8 mouse cellular contexts compared by ENCODE assay signal in the genomic region with DNA sequence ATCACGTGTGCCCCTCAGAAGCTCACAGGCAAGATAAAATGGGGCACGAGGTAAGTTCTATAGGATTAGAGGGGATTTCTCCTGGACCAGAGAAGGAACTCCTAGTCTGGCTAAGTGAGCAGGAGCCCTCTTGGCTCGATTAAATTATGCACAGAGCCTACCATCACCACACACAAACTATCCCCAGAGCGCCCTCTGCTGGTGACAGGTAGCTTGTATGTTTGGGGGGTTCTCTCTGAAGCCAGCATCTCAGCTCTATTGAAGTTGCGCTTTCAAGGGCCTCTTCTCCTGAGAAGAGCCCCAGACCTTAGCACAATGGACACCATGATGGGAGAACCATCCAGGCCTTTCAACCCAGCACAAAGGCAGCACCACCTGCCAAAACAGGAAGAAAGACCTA.
DNase-seq lines count a peak whose midpoint lies in the region; ATAC-seq and TF ChIP-seq lines count a peak whose summit lies in the region.

No protein-coding gene starts in this region.

- no peak overlapping the region for H3K9ac ChIP-seq in liver, embryonic 14.5 days (replicated peaks)

- no peaks in the 10 kb centered on the region for H3K9me3 ChIP-seq in liver, embryonic 14.5 days (ENCODE audit: control insufficient read depth, low read length)

- TF ChIP-seq CTCF in liver, embryonic 14.5 days (IDR thresholded peaks at IDR 0.05; ENCODE audit: low read depth): peak; percentile 73

- no peak overlapping the region for H3K4me2 ChIP-seq in liver, embryonic 14.5 days (ENCODE audit: low read depth)

- no peak for ATAC-seq in liver, embryonic 14.5 days (ENCODE audit: insufficient read depth)

- H3K36me3 ChIP-seq in liver, embryonic 14.5 days (replicated peaks; ENCODE audit: control insufficient read depth, insufficient read depth, low read depth): no peaks in the 10 kb centered on the region

- DNase-seq in B cell, adult 2 months: peak; percentile 34
- DNase-seq in adipocyte (ENCODE audit: low spot score): peak; percentile 5
- peak; percentile 63 to 81 for DNase-seq in cerebellum, postnatal 4 days (ENCODE audit: low spot score in 2 of 2)
- peak; percentile 44 to 49 for DNase-seq in gastrocnemius, adult 8-10 months (ENCODE audit: low spot score in 2 of 2)
- DNase-seq in kidney, postnatal 25 days: peak; percentile 57 to 83
- peak; percentile 6 to 17 (median 7) for DNase-seq in liver, embryonic 14.5 days (ENCODE audit: low read depth in 3 of 3, low spot score in 3 of 3)
- peak; percentile 87 for DNase-seq in retina, embryonic 14.5 days (ENCODE audit: low spot score)
- DNase-seq in urinary bladder, postnatal 36 days (ENCODE audit: low spot score in 2 of 2): peak; percentile 8 to 61

- WGBS in liver, embryonic 14.5 days (ENCODE audit: insufficient replicate concordance): 36% methylated on average over 5 of the region's 5 CpGs

- no peak overlapping the region for H3K27ac ChIP-seq in liver, embryonic 14.5 days

- no peaks in the 10 kb centered on the region for H3K4me1 ChIP-seq in liver, embryonic 14.5 days (replicated peaks; ENCODE audit: control insufficient read depth in 2 of 2, insufficient read depth in 2 of 2, low read length in 1 of 2)

- no peak for TF ChIP-seq EP300 in liver, embryonic 14.5 days (IDR thresholded peaks at IDR 0.05; ENCODE audit: low read depth)

- no peak overlapping the region for H3K4me3 ChIP-seq in liver, embryonic 14.5 days (ENCODE audit: insufficient read depth in 1 of 2, low read depth in 2 of 2, low read length in 2 of 2)

- H3K27me3 ChIP-seq in liver, embryonic 14.5 days (ENCODE audit: control insufficient read depth, insufficient read depth, low read length): no peaks in the 10 kb centered on the region

Comparison
In these comparisons a context has a peak if more than half of its experiments do, and no peak if none do; other contexts are left out.
1. DNase-seq: peak in every context shown above with its lines; median percentile 87 in retina, embryonic 14.5 days; 72 in cerebellum, postnatal 4 days; 70 in kidney, postnatal 25 days; 46 in gastrocnemius, adult 8-10 months; 34 in urinary bladder, postnatal 36 days; 34 in B cell, adult 2 months; 7 in liver, embryonic 14.5 days; 5 in adipocyte.